Mouse (Mus musculus) naive thymus-derived CD4-positive, alpha-beta T cell, adult 5 months (primary cell): ENCODE measurements around the gene Zfp449. TPM values are rescaled to one million over a fixed set of nuclear protein-coding genes. Genes with fewer than 3 reads are reported as not detected.

Experiments
- polyA plus RNA-seq: library from polyadenylated mRNA; unstranded; fragments of 100-300 nt; shearing (Covaris generic); gene quantifications from one replicate; pipeline ENCODE4 v1.2.1, GENCODE M21; 2017

The Zfp449 gene
- 0.51 TPM for polyA plus RNA-seq

GRCm38 (mm10) chrX:56346176-56346931 lies at the start of gene Zfp449:
TSS of gene Zfp449 (plus strand) at chrX:56346400.

DNA sequence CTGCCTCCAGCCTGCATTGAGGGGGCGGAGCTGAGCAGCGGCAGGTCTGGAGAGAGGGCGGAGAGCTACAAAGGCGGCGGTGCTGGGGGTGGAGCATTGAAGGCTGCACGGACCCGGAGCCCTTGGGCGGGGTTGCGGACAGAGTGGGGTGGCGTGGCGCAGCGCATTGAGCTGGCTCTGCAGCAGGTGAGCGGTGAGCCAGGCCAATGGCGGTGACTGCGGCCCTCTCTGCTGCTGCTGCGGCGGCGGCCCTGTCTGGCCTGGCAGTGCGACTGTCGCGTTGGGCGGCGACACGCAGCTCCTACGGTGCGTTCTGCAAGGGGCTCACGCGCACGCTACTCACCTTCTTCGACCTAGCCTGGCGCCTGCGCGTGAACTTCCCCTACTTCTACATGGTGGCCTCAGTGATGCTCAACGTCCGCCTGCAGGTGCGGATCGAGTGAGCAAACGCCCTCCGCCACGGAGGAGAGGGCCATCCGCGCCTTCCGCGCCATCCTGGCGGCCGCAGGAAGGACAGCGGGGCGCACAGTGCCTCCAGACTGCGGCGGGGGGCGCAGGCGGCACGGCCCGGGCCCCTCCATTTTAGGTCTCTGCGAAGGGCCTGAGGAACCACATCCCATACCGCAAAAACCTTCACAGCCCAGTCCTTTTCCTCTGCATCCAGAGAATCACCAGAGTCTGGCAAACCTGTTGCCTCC lies 28.4 kb downstream of the Zfp449 start, which contains the start of gene Smim10l2a:
Gene Smim10l2a (plus strand): TSS at position 156 of the 698 bp plus-strand sequence.

Other genes starting within 250 kb of the Zfp449 start
- 3.0 TPM for gene 3830403N18Rik, start 209.8 kb upstream of the Zfp449 start, polyA plus RNA-seq
- not detected for gene Gm773, start 133.5 kb upstream of the Zfp449 start, polyA plus RNA-seq
- gene Smim10l2a, start 28.2 kb downstream of the Zfp449 start, polyA plus RNA-seq: 0.19 TPM
- not detected for gene Gm2174, start 101.6 kb downstream of the Zfp449 start, polyA plus RNA-seq
- 39.8 TPM for gene Ints6l, start 108.5 kb downstream of the Zfp449 start, polyA plus RNA-seq
- not detected for gene Gm10477, start 178.3 kb downstream of the Zfp449 start, polyA plus RNA-seq
- gene Gm648, start 203.2 kb downstream of the Zfp449 start, polyA plus RNA-seq: not detected